Mouse (Mus musculus): ENCODE results near the gene Pex10.
"Not testable (repeated sequence)": the region's sequence is repeated elsewhere in the genome, so short reads cannot be mapped to it uniquely, and the experiment has no call there.

The Pex10 gene

DNA sequence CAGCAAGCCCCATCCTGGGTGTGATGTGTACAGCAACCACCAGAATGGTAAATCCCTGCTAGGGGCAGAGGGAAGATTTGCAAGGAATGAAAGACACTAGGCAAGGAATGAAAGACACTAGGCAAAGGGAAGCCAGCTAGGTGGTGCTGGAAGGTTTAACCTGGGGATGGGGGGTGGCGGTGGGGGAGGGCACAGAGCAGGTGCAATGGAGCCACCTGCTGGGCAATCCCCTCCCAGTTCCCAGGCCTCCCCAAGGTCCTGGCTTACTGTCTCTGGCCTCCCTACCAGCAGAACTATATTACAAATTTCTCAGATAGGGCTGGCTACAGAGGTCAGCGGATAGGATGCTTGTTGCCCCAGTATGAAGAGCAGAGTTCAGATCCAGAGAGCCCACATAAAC is 2.3 kb upstream of the Pex10 start:
- in situ Hi-C loops (cut with MboI, MseI): loop anchor here (5.0 to 10.0 kb wide), 2 partner anchors 80 to 197 kb away; partner anchors contain the start of gene Mmel1

DNA sequence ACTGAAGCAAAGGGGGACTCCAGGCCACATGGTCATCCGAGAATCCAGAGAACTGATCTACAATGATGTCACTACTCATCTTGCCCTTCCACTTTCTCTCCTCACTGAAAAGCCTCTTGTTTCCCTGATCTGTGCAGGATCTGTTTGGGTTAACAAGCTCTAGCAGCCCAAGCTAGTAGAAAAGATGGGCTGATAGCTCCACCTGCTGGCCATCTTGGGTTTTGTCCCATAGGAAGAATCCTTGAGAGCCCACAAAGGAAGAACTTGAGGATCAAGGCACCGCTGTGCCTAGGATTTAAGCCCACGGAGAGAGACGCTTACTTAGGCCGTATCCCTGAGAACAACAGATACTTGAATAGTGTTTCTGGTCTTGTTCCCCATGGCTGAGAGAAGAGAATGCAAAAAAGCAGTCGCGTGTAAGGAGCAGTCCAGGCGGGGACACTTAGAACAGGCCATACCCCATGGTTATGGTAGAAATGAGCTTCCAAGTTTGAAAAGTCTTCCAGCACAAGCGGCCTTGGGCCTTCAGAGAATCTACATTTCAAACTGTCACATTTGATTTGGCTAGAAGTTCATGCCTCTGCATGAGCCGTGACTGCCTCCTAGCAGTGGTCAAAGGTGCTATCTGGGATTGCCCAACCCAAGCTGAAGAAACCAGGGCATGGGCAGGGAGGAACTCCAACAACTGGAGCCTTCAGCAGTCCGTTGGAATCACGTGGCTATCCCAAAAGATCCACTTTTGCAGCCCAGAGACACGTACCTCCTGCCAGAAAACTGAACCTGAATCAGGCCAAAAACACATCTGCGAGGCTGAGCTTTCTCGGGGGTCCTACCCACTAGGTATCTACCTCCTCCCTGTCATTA is 614 bp upstream of the Pex10 start:
- in situ Hi-C loops (cut with MboI, MseI): loop anchor here (10.0 kb wide), 1 partner anchor 81 kb away; no protein-coding TSS in a partner anchor

DNA sequence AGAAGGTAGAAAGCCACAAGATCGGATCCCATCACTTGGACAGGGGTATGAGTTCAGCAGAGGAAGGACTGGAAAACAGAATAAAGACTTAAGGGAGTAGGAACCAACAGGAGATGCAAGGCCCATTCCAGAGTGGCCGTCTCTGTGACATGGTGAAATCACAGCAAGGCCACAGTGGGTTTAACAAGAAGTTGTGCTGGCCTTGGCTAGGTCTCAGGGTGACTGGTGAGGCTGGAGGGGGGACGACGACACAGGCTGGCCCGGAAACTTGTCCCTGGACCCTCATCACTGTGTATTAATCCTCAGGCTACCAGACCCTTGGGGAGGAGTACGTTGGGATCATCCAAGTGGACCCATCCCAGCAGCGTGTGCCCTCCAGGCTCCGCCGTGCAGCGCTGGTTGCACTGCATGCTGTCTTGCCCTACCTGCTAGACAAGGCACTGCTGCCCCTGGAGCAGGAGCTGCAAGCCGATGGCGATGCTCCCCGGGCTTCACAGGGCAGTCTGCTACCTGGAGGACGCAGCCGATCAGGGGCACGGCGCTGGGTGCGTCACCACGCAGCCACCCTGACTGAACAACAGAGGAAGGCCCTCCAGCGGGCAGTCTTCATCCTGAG is 1.6 kb downstream of the Pex10 start:
- in situ Hi-C loops (cut with MboI, MseI): loop anchor here (10.0 kb wide), 1 partner anchor 84 kb away; no protein-coding TSS in a partner anchor

DNA sequence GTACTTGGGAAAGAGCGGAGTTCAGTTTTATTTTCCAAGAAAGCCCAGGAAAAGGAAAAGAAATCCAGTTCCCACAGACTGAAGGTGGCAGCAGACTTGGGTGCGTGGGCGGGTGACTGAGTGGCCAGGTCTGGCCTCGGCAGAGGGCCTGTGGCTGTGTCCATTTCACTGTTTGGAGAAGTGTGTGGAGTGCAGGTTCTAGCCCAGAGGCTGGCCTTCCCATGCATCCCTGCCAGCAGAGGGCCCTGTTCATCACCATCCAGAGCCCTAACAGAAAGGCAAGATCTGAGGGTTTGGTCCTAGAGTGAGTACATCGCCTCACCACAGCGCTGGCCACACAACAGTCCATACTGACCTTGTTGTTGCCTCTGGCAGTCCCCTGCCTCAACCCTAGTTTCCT is 2.4 kb downstream of the Pex10 start:
- in situ Hi-C loops (cut with MboI, MseI): loop anchor here (10.0 kb wide), 1 partner anchor 84 kb away; no protein-coding TSS in a partner anchor

DNA sequence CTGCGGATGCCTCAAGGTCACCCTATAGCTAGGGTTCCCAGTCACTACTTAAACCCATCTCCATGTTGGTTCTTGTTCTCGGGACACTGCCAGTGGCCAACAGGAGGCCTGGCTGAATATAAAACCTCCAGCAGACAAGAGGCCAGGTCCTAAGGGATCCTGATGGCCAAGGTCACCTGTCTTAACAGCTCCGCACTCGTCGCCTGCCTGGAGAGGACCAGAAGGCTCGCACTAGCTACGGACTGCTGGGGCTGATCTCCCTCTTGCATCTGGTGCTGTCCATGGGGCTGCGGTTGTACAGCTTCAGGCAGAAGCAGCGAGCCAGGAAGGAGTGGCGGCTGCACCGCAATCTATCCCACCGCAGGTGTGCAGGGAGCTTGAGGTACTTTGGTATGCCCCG is 3.4 kb downstream of the Pex10 start:
- in situ Hi-C loops (cut with MboI, MseI): no loop called here

DNA sequence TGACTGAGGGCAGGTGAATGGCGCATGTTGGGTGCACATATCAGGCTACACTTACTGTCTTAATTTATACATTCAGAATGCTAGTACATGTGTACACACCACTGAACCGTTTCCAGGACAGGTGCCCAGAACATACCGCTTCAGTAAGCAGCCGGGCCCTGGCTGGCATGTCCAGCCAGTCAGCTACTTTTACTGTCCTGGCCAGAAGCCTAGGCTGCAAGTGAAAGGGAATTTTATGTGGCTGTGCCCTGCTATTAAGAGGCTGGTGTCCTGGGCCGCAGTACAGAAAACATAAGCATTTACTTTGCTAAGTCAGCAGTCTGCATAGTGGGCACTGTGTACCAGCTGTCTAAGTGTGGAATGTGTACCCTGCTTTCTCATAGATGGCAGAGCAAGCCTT is 4.1 kb downstream of the Pex10 start:
- in situ Hi-C loops (cut with MboI, MseI): no loop called here

DNA sequence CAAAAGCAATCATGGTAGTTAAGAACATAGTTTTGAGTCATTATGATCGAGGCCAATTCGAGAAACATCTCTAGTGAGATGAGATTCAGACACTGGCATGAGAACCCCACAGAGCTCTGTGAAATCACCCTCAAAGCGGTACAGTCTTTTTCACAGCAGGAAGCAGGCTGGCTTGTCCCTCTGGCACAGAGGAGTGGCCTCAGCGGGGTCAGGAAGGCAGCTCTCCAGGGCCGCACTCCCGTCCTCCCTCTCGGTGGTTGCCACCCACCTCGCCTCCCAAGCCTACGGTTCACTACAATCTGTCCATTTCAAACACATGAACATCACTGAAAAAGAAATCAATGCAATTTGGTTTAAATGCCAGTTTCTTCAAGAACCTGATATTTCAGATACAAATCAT is 7.6 kb downstream of the Pex10 start:
- in situ Hi-C loops (cut with MboI, MseI): no loop called here

DNA sequence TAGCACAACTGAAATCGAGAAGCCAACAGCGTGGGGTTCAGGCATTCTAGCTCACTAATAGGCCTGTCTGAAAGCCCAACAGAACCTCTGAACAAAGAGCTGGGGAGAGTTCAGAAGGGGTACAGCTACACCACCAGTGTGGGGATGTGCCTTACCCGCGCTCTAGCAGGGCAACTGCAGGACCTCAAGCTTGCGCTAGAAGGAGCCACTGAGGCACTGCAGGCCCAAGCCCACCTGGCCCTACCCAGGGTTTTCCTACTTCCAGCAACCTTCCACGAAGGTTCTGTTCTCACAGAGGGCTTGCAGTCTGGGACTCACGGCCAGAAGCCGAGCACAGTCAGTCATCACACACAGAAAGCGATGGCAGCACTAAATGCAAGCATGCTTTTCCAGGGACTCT is 8.3 kb downstream of the Pex10 start:
- in situ Hi-C loops (cut with MboI, MseI): no loop called here

DNA sequence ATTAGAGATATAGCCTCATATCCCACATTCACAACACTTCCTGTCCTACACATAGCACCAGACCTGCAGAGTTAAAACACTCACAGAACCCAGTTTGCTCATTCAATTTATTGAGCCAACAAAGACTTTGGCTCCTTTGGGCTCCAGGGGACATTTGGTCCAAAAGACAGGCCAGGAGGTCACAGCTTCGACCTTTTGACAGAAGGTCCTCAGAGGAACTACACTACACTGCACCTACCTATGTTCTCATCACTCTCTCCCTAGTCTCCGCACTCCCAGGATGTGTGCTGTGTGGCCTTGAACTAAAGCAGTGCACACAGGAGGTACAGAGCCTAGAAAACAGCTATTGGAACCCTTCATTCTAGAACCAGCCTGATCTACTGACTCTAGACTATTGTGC is 9.0 kb downstream of the Pex10 start:
- in situ Hi-C loops (cut with MboI, MseI): no loop called here

DNA sequence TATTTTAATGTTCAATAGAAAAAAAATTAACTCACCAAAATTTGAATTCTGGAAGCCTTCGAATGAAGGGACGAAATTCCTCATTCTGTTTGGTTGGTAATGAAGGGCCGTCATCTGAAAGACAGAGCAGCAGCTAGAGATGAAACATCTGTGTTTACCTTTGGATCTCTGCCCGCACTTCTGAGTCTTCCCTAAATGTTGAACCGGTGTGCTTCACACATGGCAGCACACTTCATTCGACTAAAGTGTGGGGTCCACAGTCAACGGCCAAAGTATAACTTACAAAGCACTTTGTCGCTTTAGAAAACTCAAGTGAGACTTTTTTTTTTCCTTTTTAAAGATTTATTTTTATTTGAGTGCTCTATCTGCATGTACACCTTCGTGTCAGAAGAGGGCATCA is 9.9 kb downstream of the Pex10 start:
- in situ Hi-C loops (cut with MboI, MseI): no loop called here

DNA sequence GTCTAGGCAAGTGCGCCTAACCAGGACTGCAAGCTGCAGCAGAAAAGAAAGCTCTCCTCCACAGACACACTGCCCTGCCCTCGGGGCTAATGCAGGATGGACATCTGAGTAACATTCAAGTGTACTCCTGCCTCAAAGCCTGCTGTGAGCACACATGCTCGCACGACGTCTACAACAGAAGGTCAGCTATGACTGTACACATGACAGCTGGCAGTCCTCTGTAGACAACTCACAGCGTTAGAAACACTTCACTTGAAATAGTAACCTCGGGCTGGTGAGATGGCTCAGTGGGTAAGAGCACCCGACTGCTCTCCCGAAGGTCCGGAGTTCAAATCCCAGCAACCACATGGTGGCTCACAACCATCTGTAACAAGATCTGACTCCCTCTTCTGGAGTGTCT is 12.0 kb downstream of the Pex10 start:
- in situ Hi-C loops (cut with MboI, MseI): not testable (repeated sequence)

DNA sequence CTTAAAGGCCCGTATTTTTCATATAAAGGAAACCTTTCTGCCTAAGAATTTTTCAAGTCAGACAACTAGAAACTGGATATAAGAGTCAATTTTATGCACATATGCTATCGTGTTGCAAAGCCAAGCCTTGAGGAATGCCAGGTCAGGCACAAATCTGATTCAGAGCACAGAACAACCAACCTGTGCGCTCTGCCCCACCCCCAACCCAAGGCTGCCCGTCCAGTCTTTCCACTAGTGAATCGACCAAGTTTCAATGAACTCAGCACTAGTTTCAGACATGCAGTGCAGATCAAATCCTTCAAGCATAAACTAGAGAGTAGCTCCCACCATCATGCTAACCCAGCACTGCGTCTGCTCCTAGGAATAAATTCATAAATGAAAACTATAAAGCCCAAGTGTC is 12.8 kb downstream of the Pex10 start:
- in situ Hi-C loops (cut with MboI, MseI): no loop called here

DNA sequence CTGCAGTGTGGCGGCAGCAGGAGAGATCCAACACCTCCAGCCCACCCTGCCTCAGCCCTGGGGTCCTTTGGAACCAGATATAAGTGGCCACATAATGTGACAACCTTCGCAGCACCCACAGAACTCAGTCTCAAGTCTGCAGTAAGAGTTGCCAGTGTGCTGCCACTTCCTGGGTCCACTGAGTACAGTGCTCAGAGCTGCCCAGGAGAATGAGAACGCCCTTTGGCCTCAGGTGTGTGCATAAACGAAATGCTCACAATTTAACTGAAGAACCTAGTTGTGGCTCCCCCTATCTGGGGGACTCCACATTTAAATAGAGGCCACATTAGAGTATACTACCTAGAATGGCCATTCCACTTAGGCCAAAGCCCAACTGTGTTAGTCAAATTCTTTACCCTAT is 16.7 kb downstream of the Pex10 start:
- in situ Hi-C loops (cut with MboI, MseI): no loop called here

DNA sequence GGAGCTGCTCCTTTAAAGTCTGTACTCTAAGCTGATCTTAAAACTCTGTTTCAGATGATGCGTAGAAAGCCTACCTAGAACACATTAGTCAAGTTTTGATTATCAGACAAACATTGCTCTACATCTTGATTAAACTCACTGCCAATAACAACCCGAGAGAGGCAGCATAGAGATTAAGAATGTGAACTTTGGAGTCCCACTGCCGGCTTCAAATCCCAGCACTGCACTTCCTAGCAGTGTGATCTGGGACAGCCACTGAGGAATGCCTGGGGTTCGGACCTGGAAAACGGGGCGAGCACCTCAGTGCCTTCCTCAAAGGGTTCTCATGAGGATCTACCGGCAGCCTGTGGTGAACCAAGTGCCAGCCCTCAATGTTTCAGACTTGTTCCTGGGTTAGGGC is 17.5 kb downstream of the Pex10 start:
- in situ Hi-C loops (cut with MboI, MseI): no loop called here

DNA sequence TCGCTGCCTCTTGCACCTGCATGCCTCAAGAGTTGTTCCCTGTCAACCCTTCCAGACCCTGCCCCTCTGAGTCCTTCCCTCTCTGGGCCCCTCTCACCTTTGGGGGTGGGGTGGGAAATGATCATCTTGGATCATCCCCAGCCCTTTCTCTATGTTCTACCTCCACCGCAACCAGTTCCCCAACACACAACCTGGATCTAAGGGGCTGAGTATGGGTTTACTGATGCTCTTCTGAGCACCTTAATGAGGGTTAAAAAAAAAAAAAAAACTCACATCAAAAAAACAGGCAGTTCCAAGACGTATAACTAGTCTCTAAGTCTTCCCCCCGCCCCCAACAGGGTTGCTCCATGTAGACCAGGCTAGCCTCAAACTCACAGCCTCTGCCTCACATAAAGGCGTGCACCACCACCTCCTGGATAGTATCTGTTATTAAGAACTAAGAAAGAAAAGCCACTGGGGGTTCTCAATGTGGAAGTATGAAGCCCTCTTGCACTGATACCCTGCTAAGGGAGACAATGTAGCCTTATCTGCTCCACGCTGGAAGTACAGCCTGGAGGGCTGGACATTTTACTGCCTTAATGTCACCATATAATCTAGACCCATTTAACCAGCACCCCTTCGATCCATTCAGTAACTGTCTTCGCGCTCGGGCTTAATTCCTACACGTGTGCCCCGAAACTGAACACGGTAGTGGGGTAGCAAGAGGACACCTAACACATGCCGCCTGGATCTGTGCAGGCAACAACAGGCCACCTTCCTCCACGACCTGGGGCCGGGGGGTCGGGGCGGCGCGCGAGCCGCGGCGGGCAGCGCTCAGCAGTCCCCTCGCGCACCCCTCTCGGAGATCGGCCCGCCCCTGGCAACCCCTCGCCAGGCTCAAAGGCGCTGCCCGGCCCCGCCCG is 18.6 kb downstream of the Pex10 start:
- in situ Hi-C loops (cut with MboI, MseI): no loop called here

DNA sequence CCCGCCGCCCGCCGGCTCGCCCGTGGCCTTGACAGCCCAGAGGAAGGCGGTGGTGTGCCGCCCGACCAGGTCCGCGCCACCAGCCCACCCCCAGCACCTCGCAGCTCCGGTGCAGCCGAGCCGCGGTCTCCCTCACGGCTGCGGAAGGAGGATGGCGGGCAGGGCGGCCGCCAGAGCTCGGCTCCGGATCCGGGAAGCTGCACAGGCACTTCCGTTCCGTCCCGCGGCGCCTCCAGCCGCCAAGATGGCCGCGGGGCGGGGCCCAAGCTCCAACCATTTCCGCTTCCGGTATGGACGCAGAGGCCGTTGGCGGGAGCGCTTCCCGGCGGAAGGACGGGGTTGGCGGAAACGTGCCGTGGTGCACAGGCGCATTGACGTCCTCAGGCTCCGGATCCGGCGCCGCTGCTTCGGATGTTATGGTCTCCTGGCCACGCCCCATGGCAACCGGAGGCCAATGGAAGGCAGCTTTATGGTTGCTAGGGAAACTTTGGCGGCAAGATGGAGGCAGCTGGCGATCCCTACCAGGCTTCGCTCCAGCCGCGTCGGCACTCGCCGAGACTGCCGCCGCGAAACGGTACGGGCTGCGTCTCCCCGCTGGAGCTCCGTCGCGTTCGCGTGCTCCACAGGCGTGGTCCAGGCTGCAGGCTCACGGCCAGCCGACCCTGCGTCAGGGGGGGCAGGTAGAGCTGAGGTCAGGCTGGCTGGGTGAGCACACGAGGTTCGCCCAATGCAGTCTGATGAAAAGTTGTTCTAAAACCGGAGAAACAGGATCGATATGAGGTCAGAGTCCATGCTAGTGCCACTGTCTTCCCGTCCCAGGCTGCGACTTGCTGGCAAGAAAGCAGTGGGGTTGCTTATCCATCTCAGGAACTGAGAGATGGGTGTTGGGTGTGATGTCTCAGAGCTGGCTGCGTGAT is 19.6 kb downstream of the Pex10 start, which contains the start of the genes Rer1 and Morn1:
Gene Rer1, minus strand, starts transcription at position 275 of the 917 bp plus-strand sequence.
Gene Morn1, plus strand, starts transcription at position 470 of the 917 bp plus-strand sequence.
- in situ Hi-C loops (cut with MboI, MseI): no loop called here

DNA sequence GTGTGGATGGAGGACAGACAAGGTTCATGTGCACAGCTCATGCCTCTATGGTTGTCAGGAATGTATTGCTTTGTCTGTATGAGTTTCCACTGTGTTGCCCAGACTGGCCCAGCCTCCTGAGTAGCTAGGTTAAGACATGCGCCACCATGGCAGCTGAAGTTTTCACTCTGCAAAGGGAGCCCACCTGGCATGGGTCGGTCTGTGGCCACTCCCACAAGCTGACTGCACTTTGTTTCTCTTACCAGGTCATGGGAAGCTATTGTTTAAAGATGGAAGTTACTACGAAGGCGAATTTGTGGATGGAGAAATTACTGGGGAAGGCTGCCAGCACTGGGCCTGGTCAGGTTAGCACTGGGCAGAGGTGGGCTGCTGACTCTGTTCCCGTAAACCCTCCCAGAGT is 22.4 kb downstream of the Pex10 start:
- in situ Hi-C loops (cut with MboI, MseI): no loop called here

DNA sequence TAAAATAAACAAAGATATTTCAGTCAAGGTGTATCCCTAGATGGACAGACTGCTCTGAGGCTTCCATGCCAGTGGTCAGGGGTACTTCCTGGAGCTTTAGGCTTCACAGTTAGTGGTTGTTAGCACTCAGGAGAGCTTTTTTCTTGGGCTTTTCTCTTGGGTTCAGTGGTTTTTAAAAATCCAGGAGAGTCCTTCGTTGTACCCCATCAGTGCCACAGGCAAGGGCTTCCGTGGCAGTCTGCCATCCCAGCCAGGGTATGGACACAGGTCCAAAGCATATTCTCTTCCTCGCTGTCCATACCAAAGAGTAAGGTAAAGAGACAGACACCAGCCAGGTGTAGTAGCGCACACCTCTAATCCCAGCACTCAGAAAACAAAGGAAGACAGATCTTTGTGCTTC is 23.3 kb downstream of the Pex10 start:
- in situ Hi-C loops (cut with MboI, MseI): loop anchor here (5.0 kb wide), 1 partner anchor 57 kb away; no protein-coding TSS in a partner anchor

DNA sequence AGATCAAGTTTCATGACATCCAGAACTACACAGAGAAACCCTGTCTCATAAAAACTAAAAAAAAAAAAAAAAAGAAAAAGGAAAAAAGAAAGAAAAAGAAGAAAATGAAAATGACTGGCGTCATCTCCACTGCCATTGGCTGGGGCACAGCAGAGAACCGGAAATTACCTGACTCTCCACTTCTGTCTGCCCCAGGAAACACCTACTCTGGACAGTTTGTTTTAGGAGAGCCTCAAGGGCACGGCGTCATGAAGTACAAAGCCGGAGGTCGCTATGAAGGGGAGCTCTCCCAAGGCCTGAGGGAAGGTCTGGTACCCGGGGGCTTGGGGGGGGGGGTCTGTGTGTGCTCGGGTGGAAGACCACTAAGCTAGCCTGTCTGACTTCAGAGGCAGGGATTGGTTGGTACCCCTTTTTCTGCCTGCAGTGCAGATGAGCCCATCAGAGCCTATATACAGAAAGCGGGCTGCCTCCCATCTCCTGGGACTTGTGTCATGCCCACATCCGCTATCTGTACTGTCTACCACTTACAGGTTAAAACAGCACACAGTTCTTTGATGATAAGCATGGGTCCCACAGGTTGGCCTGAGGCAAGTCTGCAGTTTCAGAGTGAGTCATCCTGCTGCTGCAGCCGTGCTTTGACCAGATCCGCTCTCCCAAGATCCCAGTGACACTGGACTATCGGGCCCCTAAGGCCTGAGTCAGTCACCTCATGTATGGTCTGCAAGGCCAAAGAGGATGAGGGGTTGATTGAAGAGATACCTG is 24.1 kb downstream of the Pex10 start:
- in situ Hi-C loops (cut with MboI, MseI): loop anchor here (5.0 kb wide), 1 partner anchor 56 kb away; no protein-coding TSS in a partner anchor

All from regulatory T cell (primary cell).